7 mouse cellular contexts compared by ENCODE assay signal in genomic region chr1:23958668-23959414, GRCm38 (mm10). TPM values are rescaled to one million over a fixed set of nuclear protein-coding genes. Genes with fewer than 3 reads are reported as not detected.
DNase-seq lines count a peak whose midpoint lies in the region; ATAC-seq and TF ChIP-seq lines count a peak whose summit lies in the region.

No protein-coding gene starts in this region.

- TF ChIP-seq CTCF in ES-Bruce4 (IDR thresholded peaks at IDR 0.05; ENCODE audit: low read depth, low read length): no peak
- TF ChIP-seq CTCF in liver, embryonic 14.5 days (IDR thresholded peaks at IDR 0.05; ENCODE audit: low read depth): no peak

- WGBS in forebrain, embryonic 13.5 days: 18% methylated on average over 13 of the region's 13 CpGs
- 18% methylated on average over 13 of the region's 13 CpGs for WGBS in liver, embryonic 14.5 days (ENCODE audit: insufficient replicate concordance)

- peak; percentile 48; the same call in 1 of the 2 replicates for ATAC-seq in forebrain, embryonic 13.5 days
- peak; percentile 50; the same call in 1 of the 2 replicates for ATAC-seq in liver, embryonic 14.5 days (ENCODE audit: insufficient read depth)

- H3K36me3 ChIP-seq in ES-Bruce4 (ENCODE audit: control insufficient read depth, insufficient read depth, low read length, poor library complexity, severe bottlenecking): no peaks in the 10 kb centered on the region
- H3K36me3 ChIP-seq in forebrain, embryonic 13.5 days (ENCODE audit: poor library complexity, severe bottlenecking): no peaks in the 10 kb centered on the region
- no peaks in the 10 kb centered on the region for H3K36me3 ChIP-seq in liver, embryonic 14.5 days (replicated peaks; ENCODE audit: control insufficient read depth, insufficient read depth, low read depth)

- 0 out of 2 replicates have a peak overlapping the region, but pooled peaks have one; percentile 54 for H3K9ac ChIP-seq in ES-Bruce4 (ENCODE audit: low read depth, poor library complexity, severe bottlenecking)
- no peak overlapping the region for H3K9ac ChIP-seq in forebrain, embryonic 13.5 days
- H3K9ac ChIP-seq in liver, embryonic 14.5 days (replicated peaks): no peak overlapping the region

- no peak for TF ChIP-seq EP300 in ES-Bruce4 (IDR thresholded peaks at IDR 0.05; ENCODE audit: insufficient read depth, low read depth, low read length)
- TF ChIP-seq EP300 in liver, embryonic 14.5 days (IDR thresholded peaks at IDR 0.05; ENCODE audit: low read depth): no peak

- DNase-seq in CD4-positive, CD25-positive, alpha-beta regulatory T cell, adult 2 months (ENCODE audit: low read depth, low spot score): peak; percentile 65
- no peak for DNase-seq in liver, embryonic 14.5 days (ENCODE audit: low read depth in 3 of 3, low spot score in 3 of 3)
- DNase-seq in spleen, adult 18-20 months: no peak
- no peak for DNase-seq in left cerebral cortex, postnatal 10 days (ENCODE audit: extremely low spot score in 1 of 2, low spot score in 2 of 2)
- no peak for DNase-seq in frontal cortex, postnatal 36 days (ENCODE audit: low spot score in 2 of 2)

- no peaks in the 10 kb centered on the region for H3K4me1 ChIP-seq in ES-Bruce4 (ENCODE audit: control insufficient read depth, insufficient read depth, low read length)
- no peaks in the 10 kb centered on the region for H3K4me1 ChIP-seq in forebrain, embryonic 13.5 days
- H3K4me1 ChIP-seq in liver, embryonic 14.5 days (replicated peaks; ENCODE audit: control insufficient read depth in 2 of 2, insufficient read depth in 2 of 2, low read length in 1 of 2): no peaks in the 10 kb centered on the region; a peak in 1 of 4 replicates

- no peaks in the 10 kb centered on the region for H3K9me3 ChIP-seq in ES-Bruce4 (replicated peaks; ENCODE audit: control insufficient read depth, insufficient read depth, low read length, poor library complexity, severe bottlenecking)
- no peaks in the 10 kb centered on the region for H3K9me3 ChIP-seq in forebrain, embryonic 13.5 days (replicated peaks)
- H3K9me3 ChIP-seq in liver, embryonic 14.5 days (ENCODE audit: control insufficient read depth, low read length): no peaks in the 10 kb centered on the region

- TF ChIP-seq POLR2A in ES-Bruce4 (IDR thresholded peaks at IDR 0.05; ENCODE audit: insufficient read depth, low read length): no peak

- H3K4me3 ChIP-seq in ES-Bruce4 (ENCODE audit: low read depth, low read length): peak overlapping the region; percentile 71
- H3K4me3 ChIP-seq in forebrain, embryonic 13.5 days: no peak overlapping the region; the same call in 1 of the 2 replicates
- H3K4me3 ChIP-seq in liver, embryonic 14.5 days (ENCODE audit: insufficient read depth in 1 of 2, low read depth in 2 of 2, low read length in 2 of 2): no peak overlapping the region

- no peak overlapping the region for H3K27ac ChIP-seq in ES-Bruce4 (ENCODE audit: insufficient read depth, low read length)
- no peak overlapping the region for H3K27ac ChIP-seq in forebrain, embryonic 13.5 days
- no peak overlapping the region for H3K27ac ChIP-seq in liver, embryonic 14.5 days

- H3K27me3 ChIP-seq in ES-Bruce4 (ENCODE audit: control insufficient read depth, insufficient read depth, low read length, poor library complexity, severe bottlenecking): no peaks in the 10 kb centered on the region
- H3K27me3 ChIP-seq in forebrain, embryonic 13.5 days: peaks cover 5% of the 10 kb centered on the region; the same call in 1 of the 2 replicates
- H3K27me3 ChIP-seq in liver, embryonic 14.5 days (ENCODE audit: control insufficient read depth, insufficient read depth, low read length): no peaks in the 10 kb centered on the region

- H3K4me2 ChIP-seq in forebrain, embryonic 13.5 days: peak overlapping the region; percentile 40
- H3K4me2 ChIP-seq in liver, embryonic 14.5 days (ENCODE audit: low read depth): peak overlapping the region; percentile 44

- intact Hi-C loops in left cerebral cortex, postnatal 10 days (cut with DNase I): no loop called here

RNA-seq across cellular contexts. Expression of gene Smap1, which starts 36.7 kb away (rescaled TPM):
- polyA plus RNA-seq in ES-Bruce4 (2011; ENCODE audit: insufficient read depth, insufficient read length, low read depth, missing spikeins): 75.1 and 81.4 TPM in 2 replicates
- polyA plus RNA-seq in forebrain, embryonic 13.5 days (2015; fragmentation: Nextera tagmentation; extraction: Ambion mirVana): 36.4 and 45.0 TPM in 2 replicates
- polyA plus RNA-seq in liver, embryonic 14.5 days (2012; rRNA removed): 17.7 and 29.0 TPM in 2 replicates
- 27.4 and 30.2 TPM in 2 replicates for polyA plus RNA-seq in liver, embryonic 14.5 days (2014; fragmentation: Nextera tagmentation; extraction: Ambion mirVana)
- total RNA-seq in left cerebral cortex, postnatal 10 days (2021): 100 to 1,000 TPM; 223 to 237 TPM

RNA-seq across cellular contexts. Expression of gene Sdhaf4, which starts 46.6 kb away (rescaled TPM):
- 23.1 and 28.2 TPM in 2 replicates for polyA plus RNA-seq in ES-Bruce4 (2011; ENCODE audit: insufficient read depth, insufficient read length, low read depth, missing spikeins)
- polyA plus RNA-seq in forebrain, embryonic 13.5 days (2015; fragmentation: Nextera tagmentation; extraction: Ambion mirVana): 109 and 133 TPM in 2 replicates
- polyA plus RNA-seq in liver, embryonic 14.5 days (2012; rRNA removed): 10.9 and 13.3 TPM in 2 replicates
- 39.9 and 42.0 TPM in 2 replicates for polyA plus RNA-seq in liver, embryonic 14.5 days (2014; fragmentation: Nextera tagmentation; extraction: Ambion mirVana)
- total RNA-seq in left cerebral cortex, postnatal 10 days (2021): 10 to 100 TPM; 47.7 to 51.4 TPM
